ENCODE assay signal across 10 mouse cellular contexts in the genomic region with DNA sequence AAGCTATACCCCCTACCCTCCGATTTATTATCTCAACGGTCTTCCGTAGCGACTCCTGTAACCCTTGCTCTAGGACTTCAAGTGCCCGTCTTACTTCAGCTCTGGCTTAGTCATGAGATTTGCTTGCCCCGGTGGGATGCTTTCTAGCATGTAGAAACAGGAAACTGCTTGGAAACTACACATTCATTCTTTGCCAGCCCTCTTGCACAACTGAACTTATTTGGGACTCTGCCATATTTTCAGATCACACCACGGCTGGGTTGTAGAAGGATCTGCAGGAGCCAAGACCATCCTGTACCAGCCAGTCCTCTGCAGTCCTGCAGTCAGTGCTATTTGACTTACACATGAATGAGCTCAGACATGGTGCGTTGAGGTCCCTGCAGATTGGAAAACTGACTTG.
DNase-seq lines count a peak whose midpoint lies in the region; ATAC-seq and TF ChIP-seq lines count a peak whose summit lies in the region.
"Had no signal": no experiment of that assay in that cellular context is flagged by ENCODE, and none has a peak within 500 bp of the region (broad histone marks: within the 10 kb centered on the region; RNA-seq: fewer than 3 reads in every experiment).

No protein-coding gene starts in this region.

- H3K9me3 ChIP-seq in embryonic facial prominence, embryonic 13.5 days: 0 out of 2 replicates have a peak, but pooled peaks cover 4% of the 10 kb centered on the region
- H3K9me3 ChIP-seq in embryonic facial prominence, embryonic 10.5 days: 0 out of 2 replicates have a peak, but pooled peaks cover 4% of the 10 kb centered on the region
- no peaks in the 10 kb centered on the region for H3K9me3 ChIP-seq in midbrain, embryonic 11.5 days (ENCODE audit: control insufficient read depth, low read length)
- H3K9me3 ChIP-seq in midbrain, embryonic 13.5 days: no peaks in the 10 kb centered on the region
- H3K9me3 ChIP-seq in heart, postnatal 0 days (replicated peaks; ENCODE audit: control insufficient read depth, low read length): no peaks in the 10 kb centered on the region
- H3K9me3 ChIP-seq: midbrain, embryonic 12.5 days had no signal

- peaks cover 46% of the 10 kb centered on the region for H3K27me3 ChIP-seq in embryonic facial prominence, embryonic 13.5 days
- peaks cover 13% of the 10 kb centered on the region; the same call in 1 of the 2 replicates for H3K27me3 ChIP-seq in embryonic facial prominence, embryonic 10.5 days (replicated peaks; ENCODE audit: low read depth, poor library complexity, severe bottlenecking)
- H3K27me3 ChIP-seq in midbrain, embryonic 11.5 days (ENCODE audit: control insufficient read depth, insufficient read depth, low read length): no peaks in the 10 kb centered on the region
- no peaks in the 10 kb centered on the region for H3K27me3 ChIP-seq in midbrain, embryonic 13.5 days
- H3K27me3 ChIP-seq in heart, postnatal 0 days (ENCODE audit: control insufficient read depth, insufficient read depth, low read length): no peaks in the 10 kb centered on the region
- H3K27me3 ChIP-seq: midbrain, embryonic 12.5 days had no signal

- peak overlapping the region; percentile 87 for H3K27ac ChIP-seq in embryonic facial prominence, embryonic 13.5 days
- no peak overlapping the region for H3K27ac ChIP-seq in embryonic facial prominence, embryonic 10.5 days (replicated peaks)
- no peak overlapping the region for H3K27ac ChIP-seq in midbrain, embryonic 11.5 days (ENCODE audit: low read depth, low read length)
- H3K27ac ChIP-seq in midbrain, embryonic 13.5 days: no peak overlapping the region
- no peak overlapping the region for H3K27ac ChIP-seq in heart, postnatal 0 days (ENCODE audit: low read depth)
- H3K27ac ChIP-seq: midbrain, embryonic 12.5 days had no signal

- no peak overlapping the region for H3K4me2 ChIP-seq in embryonic facial prominence, embryonic 13.5 days
- no peak overlapping the region for H3K4me2 ChIP-seq in midbrain, embryonic 11.5 days
- H3K4me2 ChIP-seq in midbrain, embryonic 13.5 days (replicated peaks): no peak overlapping the region
- no peak overlapping the region for H3K4me2 ChIP-seq in heart, postnatal 0 days (ENCODE audit: low read depth, low read length)
- H3K4me2 ChIP-seq: midbrain, embryonic 12.5 days had no signal

- H3K4me3 ChIP-seq in embryonic facial prominence, embryonic 13.5 days: no peak overlapping the region
- no peak overlapping the region for H3K4me3 ChIP-seq in embryonic facial prominence, embryonic 10.5 days
- H3K4me3 ChIP-seq in midbrain, embryonic 11.5 days (ENCODE audit: low read depth, low read length): no peak overlapping the region
- H3K4me3 ChIP-seq in midbrain, embryonic 13.5 days (replicated peaks): no peak overlapping the region
- no peak overlapping the region for H3K4me3 ChIP-seq in heart, postnatal 0 days (ENCODE audit: low read depth, low read length)
- H3K4me3 ChIP-seq: midbrain, embryonic 12.5 days had no signal

- H3K4me1 ChIP-seq in embryonic facial prominence, embryonic 13.5 days: peaks cover 54% of the 10 kb centered on the region
- H3K4me1 ChIP-seq in embryonic facial prominence, embryonic 10.5 days: peaks cover 46% of the 10 kb centered on the region
- no peaks in the 10 kb centered on the region for H3K4me1 ChIP-seq in midbrain, embryonic 11.5 days (ENCODE audit: control insufficient read depth, insufficient read depth, low read length)
- 0 out of 2 replicates have a peak, but pooled peaks cover 5% of the 10 kb centered on the region for H3K4me1 ChIP-seq in midbrain, embryonic 13.5 days (replicated peaks)
- H3K4me1 ChIP-seq in heart, postnatal 0 days (ENCODE audit: control insufficient read depth, insufficient read depth): no peaks in the 10 kb centered on the region

- no peak for DNase-seq in embryonic facial prominence, embryonic 10.5 days (ENCODE audit: low spot score)
- DNase-seq in midbrain, embryonic 11.5 days (ENCODE audit: low spot score, missing footprints): peak; percentile 47
- DNase-seq in heart, postnatal 0 days (ENCODE audit: low spot score): peak; percentile 26
- DNase-seq in lung, postnatal 25 days (ENCODE audit: low spot score): peak; percentile 69
- no peak for DNase-seq in cerebellum, adult 9-11 months
- no peak for DNase-seq in cerebellum, postnatal 25 days
- DNase-seq: left cerebral cortex, postnatal 4 days had no signal

- H3K36me3 ChIP-seq in embryonic facial prominence, embryonic 13.5 days: no peaks in the 10 kb centered on the region
- no peaks in the 10 kb centered on the region for H3K36me3 ChIP-seq in embryonic facial prominence, embryonic 10.5 days (replicated peaks)
- H3K36me3 ChIP-seq in midbrain, embryonic 11.5 days (ENCODE audit: control insufficient read depth, insufficient read depth, low read length): no peaks in the 10 kb centered on the region
- H3K36me3 ChIP-seq in midbrain, embryonic 13.5 days: no peaks in the 10 kb centered on the region
- no peaks in the 10 kb centered on the region for H3K36me3 ChIP-seq in heart, postnatal 0 days (replicated peaks; ENCODE audit: control insufficient read depth, insufficient read depth, low read length)
- H3K36me3 ChIP-seq: midbrain, embryonic 12.5 days had no signal

- WGBS in embryonic facial prominence, embryonic 13.5 days: 83% methylated on average over 8 of the region's 8 CpGs
- 95% methylated on average over 8 of the region's 8 CpGs for WGBS in embryonic facial prominence, embryonic 10.5 days
- WGBS in midbrain, embryonic 11.5 days: 98% methylated on average over 8 of the region's 8 CpGs
- WGBS in midbrain, embryonic 13.5 days: 91% methylated on average over 8 of the region's 8 CpGs
- WGBS in heart, postnatal 0 days: 69% methylated on average over 8 of the region's 8 CpGs

- no peak overlapping the region for H3K9ac ChIP-seq in embryonic facial prominence, embryonic 13.5 days
- H3K9ac ChIP-seq in midbrain, embryonic 11.5 days (ENCODE audit: low read length): no peak overlapping the region
- H3K9ac ChIP-seq in midbrain, embryonic 13.5 days (replicated peaks): no peak overlapping the region
- H3K9ac ChIP-seq in heart, postnatal 0 days (replicated peaks; ENCODE audit: low read depth, low read length): no peak overlapping the region
- H3K9ac ChIP-seq: midbrain, embryonic 12.5 days had no signal

- ATAC-seq in embryonic facial prominence, embryonic 13.5 days (ENCODE audit: insufficient number of reproducible peaks, insufficient read depth, low FRiP score, low TSS enrichment, low read depth): no peak
- no peak for ATAC-seq in midbrain, embryonic 11.5 days (ENCODE audit: low FRiP score)
- no peak for ATAC-seq in midbrain, embryonic 13.5 days
- no peak for ATAC-seq in heart, postnatal 0 days (ENCODE audit: insufficient read depth, low read depth)

- no peak for TF ChIP-seq CTCF in heart, postnatal 0 days (IDR thresholded peaks at IDR 0.05; ENCODE audit: low read depth)

- TF ChIP-seq EP300 in heart, postnatal 0 days (IDR thresholded peaks at IDR 0.05; ENCODE audit: low read depth): no peak

Comparison
In these comparisons a context has a peak if more than half of its experiments do, and no peak if none do; other contexts are left out.
1. DNase-seq: peak in midbrain, embryonic 11.5 days (single experiment), heart, postnatal 0 days (single experiment) and lung, postnatal 25 days (single experiment); none in embryonic facial prominence, embryonic 10.5 days (single experiment), cerebellum, adult 9-11 months (single experiment) and cerebellum, postnatal 25 days (0 of 2).